Mouse (Mus musculus) embryonic facial prominence, embryonic 11.5 days (tissue): ENCODE measurements around the gene Nid1. TPM values are rescaled to one million over a fixed set of nuclear protein-coding genes. Genes with fewer than 3 reads are reported as not detected.
A peak's percentile ranks its signal among the peaks of the same experiment; 100 is the strongest.
"Not testable (repeated sequence)": the region's sequence is repeated elsewhere in the genome, so short reads cannot be mapped to it uniquely, and the experiment has no call there.

ENCODE experiments used
- ATAC-seq: fragments of 200-750 bp; cut with Nextera tagmentation; replicated peaks from 2 replicates; pipeline ENCODE4 v1.8.0; 2017; ENCODE audit warnings: low read depth; ENCODE audit not compliant: insufficient number of reproducible peaks, low FRiP score, low TSS enrichment
- DNase-seq: peaks from one replicate; pipeline ENCODE4 v3.0.0-alpha.2; 2015; ENCODE audit warnings: low spot score
- H3K27ac ChIP-seq: fragments of 300-500 bp; sonication (generic); replicated peaks from 2 replicates; pipeline ENCODE4 v1.5.1; 2014; ENCODE audit warnings: mild to moderate bottlenecking, low read depth, low read length, control low read depth
- H3K27me3 ChIP-seq: fragments of 300-500 bp; sonication (generic); 2 replicates; pipeline ENCODE4 v1.6.1; 2014; ENCODE audit warnings: mild to moderate bottlenecking, low read length, moderate library complexity, mixed read lengths; ENCODE audit not compliant: control insufficient read depth, insufficient read depth
- H3K36me3 ChIP-seq: fragments of 300-500 bp; sonication (generic); replicated peaks from 2 replicates; pipeline ENCODE4 v1.6.1; 2014; ENCODE audit warnings: low read depth, mild to moderate bottlenecking, low read length, moderate library complexity, mixed read lengths; ENCODE audit not compliant: control insufficient read depth, insufficient read depth
- H3K4me1 ChIP-seq: fragments of 300-500 bp; sonication (generic); 2 replicates; pipeline ENCODE4 v1.6.1; 2014; ENCODE audit warnings: low read length, mixed read lengths; ENCODE audit not compliant: control insufficient read depth, insufficient read depth
- H3K4me2 ChIP-seq: fragments of 300-500 bp; sonication (generic); 2 replicates; pipeline ENCODE4 v1.6.1; 2014; ENCODE audit warnings: low read depth, mild to moderate bottlenecking, control low read depth, low read length, moderate library complexity
- H3K4me3 ChIP-seq: fragments of 300-500 bp; sonication (generic); 2 replicates; pipeline ENCODE4 v1.5.1; 2014; ENCODE audit warnings: low read depth, low read length, control low read depth
- H3K9ac ChIP-seq: fragments of 300-500 bp; sonication (generic); replicated peaks from 2 replicates; pipeline ENCODE4 v1.6.1; 2014; ENCODE audit warnings: mild to moderate bottlenecking, control low read depth, low read length
- H3K9me3 ChIP-seq: fragments of 300-500 bp; sonication (generic); replicated peaks from 2 replicates; pipeline ENCODE4 v1.6.1; 2016; ENCODE audit warnings: mild to moderate bottlenecking, low read length, inconsistent platforms, mixed read lengths; ENCODE audit not compliant: control insufficient read depth
- WGBS: fragments of 180-500 bp; shearing (Covaris S2); extraction: QIAGEN DNeasy Blood & Tissue Kit; methylation state at CpG from one replicate; pipeline ENCODE4 v1.1.7; 2014; 5-methylcytosine and 5-hydroxymethylcytosine counted together
- polyA plus RNA-seq: library from polyadenylated mRNA; unstranded; fragments of >200 nt; fragmentation: Nextera tagmentation; extraction: Ambion mirVana; gene quantifications from 2 replicates; pipeline ENCODE4 v1.2.1, GENCODE M21; 2014

Gene Nid1
- polyA plus RNA-seq = 54.8 and 63.8 TPM in 2 replicates

- H3K27ac ChIP-seq, H3K4me1 ChIP-seq, H3K9ac ChIP-seq, H3K9me3 ChIP-seq, H3K4me2 ChIP-seq, H3K27me3 ChIP-seq, H3K36me3 ChIP-seq: not testable (repeated sequence)
- ATAC-seq = peak; percentile 81
- DNase-seq = peak; percentile 22
- H3K4me3 ChIP-seq = peak within 1 kb of the TSS; percentile 21
- 0% methylated on average over 24 of the region's 39 CpGs for WGBS
These were observed at the start of gene Nid1 for GRCm38 (mm10) chr13:13437460-13438015. TSS of gene Nid1 (plus strand) at chr13:13437551.

- ATAC-seq = peak; percentile 89
- under 1% methylated on average over 26 of the region's 78 CpGs for WGBS
- H3K27ac ChIP-seq = not testable (repeated sequence)
These were observed 43.9 kb upstream of the Nid1 start, which contains the start of gene Gpr137b for GRCm38 (mm10) chr13:13393228-13394095. TSS of gene Gpr137b (minus strand) at chr13:13394014.

GRCm38 (mm10) chr13:13394096-13394395 lies 43.3 kb upstream of the Nid1 start:
- not testable (repeated sequence) for ATAC-seq, H3K36me3 ChIP-seq, H3K4me1 ChIP-seq, H3K27me3 ChIP-seq, H3K9ac ChIP-seq, H3K9me3 ChIP-seq, H3K27ac ChIP-seq
- DNase-seq = peak; percentile 77
- H3K4me3 ChIP-seq = peak overlapping the region; percentile 27
- 0% methylated on average over 12 of the region's 15 CpGs for WGBS
- H3K4me2 ChIP-seq = peak overlapping the region; percentile 36

More at GRCm38 (mm10) chr13:13393228-13394095, 43.9 kb upstream of the Nid1 start, which contains the start of gene Gpr137b:
- Histone ChIP-seq H3K4me2 (peak within 1 kb of the TSS; percentile 38), H3K4me3 (peak within 1 kb of the TSS; percentile 31)
- not testable (repeated sequence) for H3K36me3 ChIP-seq, H3K4me1 ChIP-seq, H3K9ac ChIP-seq, H3K9me3 ChIP-seq, H3K27me3 ChIP-seq
- peak; percentile 46 for DNase-seq

DNA sequence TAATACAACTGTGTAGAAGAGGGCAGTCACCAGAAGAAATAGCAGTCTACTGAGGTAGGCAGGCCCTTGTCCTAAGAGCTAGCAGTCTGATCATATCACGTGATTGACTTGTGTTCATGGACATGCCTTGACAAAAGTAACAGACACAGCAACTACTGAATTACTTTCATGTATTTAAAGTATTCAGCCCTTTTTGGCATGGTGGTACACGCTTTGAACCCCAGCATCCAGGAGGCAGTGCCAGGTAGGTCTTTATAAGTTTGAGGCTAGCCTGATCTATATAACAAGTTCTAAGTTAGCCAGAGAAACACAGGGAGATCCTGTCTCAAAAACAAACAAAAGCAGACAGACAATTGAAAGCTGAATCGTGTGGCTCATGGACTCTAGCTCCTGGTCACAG lies 36.5 kb upstream of the Nid1 start:
- DNase-seq, H3K4me2 ChIP-seq, H3K27ac ChIP-seq, H3K36me3 ChIP-seq, H3K9ac ChIP-seq, H3K27me3 ChIP-seq, H3K9me3 ChIP-seq, ATAC-seq, H3K4me1 ChIP-seq, H3K4me3 ChIP-seq: not testable (repeated sequence)
- WGBS = 79% methylated on average over 3 of the region's 3 CpGs

- DNase-seq, H3K9ac ChIP-seq, H3K4me3 ChIP-seq, H3K27me3 ChIP-seq, H3K27ac ChIP-seq, H3K4me2 ChIP-seq, ATAC-seq, H3K36me3 ChIP-seq, H3K4me1 ChIP-seq, H3K9me3 ChIP-seq: not testable (repeated sequence)
- WGBS = 58% methylated on average over 5 of the region's 5 CpGs
These were observed 34.5 kb upstream of the Nid1 start for GRCm38 (mm10) chr13:13402818-13403217.

- DNase-seq, H3K27ac ChIP-seq, H3K27me3 ChIP-seq, H3K9ac ChIP-seq, H3K36me3 ChIP-seq, H3K4me2 ChIP-seq, H3K4me1 ChIP-seq, H3K9me3 ChIP-seq, H3K4me3 ChIP-seq, ATAC-seq: not testable (repeated sequence)
- whole genome bisulfite sequencing = 76% methylated on average over 2 of the region's 3 CpGs
These were observed 34.0 kb upstream of the Nid1 start for GRCm38 (mm10) chr13:13403366-13403765.

DNA sequence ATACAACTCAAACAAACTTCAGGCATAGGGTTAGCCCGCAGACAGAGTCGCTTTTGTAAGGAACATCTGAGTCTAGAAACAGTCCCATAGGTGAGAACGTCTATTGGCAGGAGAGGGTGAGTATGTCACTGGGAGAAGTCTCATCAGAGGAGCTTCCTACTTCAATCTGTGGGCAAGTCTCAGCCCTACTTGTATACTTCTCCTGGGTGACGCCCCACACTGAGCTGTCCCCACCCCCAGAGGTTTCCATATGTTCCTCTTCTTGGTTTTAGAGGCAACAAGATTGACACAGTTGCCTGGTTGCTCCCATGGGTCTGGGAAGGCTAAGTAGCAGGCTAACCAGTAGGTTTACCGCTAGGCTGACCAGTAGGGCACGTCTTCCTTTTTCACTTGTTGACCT lies 33.5 kb upstream of the Nid1 start:
- not testable (repeated sequence) for H3K9me3 ChIP-seq, H3K36me3 ChIP-seq, DNase-seq, H3K27me3 ChIP-seq, H3K27ac ChIP-seq, H3K4me2 ChIP-seq, H3K9ac ChIP-seq, H3K4me3 ChIP-seq, H3K4me1 ChIP-seq, ATAC-seq
- 91% methylated on average over 3 of the region's 6 CpGs for WGBS

- H3K27me3 ChIP-seq = not testable (repeated sequence)
These were observed 32.7 kb upstream of the Nid1 start for GRCm38 (mm10) chr13:13404517-13405155.

More at GRCm38 (mm10) chr13:13404517-13405155, 32.7 kb upstream of the Nid1 start:
- not testable (repeated sequence) for H3K4me2 ChIP-seq, H3K9ac ChIP-seq, H3K4me1 ChIP-seq, H3K36me3 ChIP-seq, H3K9me3 ChIP-seq, DNase-seq, H3K27ac ChIP-seq, H3K4me3 ChIP-seq, ATAC-seq
- WGBS = 80% methylated on average over 6 of the region's 6 CpGs
